Mouse (Mus musculus): ENCODE results near the gene Sprr1a. TPM values are rescaled to one million over a fixed set of nuclear protein-coding genes. Genes with fewer than 3 reads are reported as not detected.
"Not testable (repeated sequence)": the region's sequence is repeated elsewhere in the genome, so short reads cannot be mapped to it uniquely, and the experiment has no call there.

Gene Sprr1a
- polyA plus RNA-seq, 2 experiments, result not detected

DNA sequence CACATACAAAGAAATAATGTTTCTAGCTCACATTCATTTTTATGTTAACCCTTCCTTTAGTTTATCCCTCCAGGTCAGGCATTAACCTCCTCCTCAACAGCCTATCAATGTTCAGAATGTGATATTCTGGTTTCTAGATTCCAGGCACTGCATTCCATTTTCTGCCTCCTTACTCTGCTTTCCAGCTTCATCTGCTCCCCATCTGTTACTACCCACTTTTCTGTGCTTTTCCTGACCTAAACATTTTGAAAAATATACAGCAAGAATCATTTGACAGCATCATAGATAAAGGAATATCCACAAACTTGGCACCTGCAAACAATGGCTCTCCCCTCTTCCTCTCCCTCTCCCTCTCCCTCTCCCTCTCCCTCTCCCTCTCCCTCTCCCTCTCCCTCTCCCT is 17.8 kb upstream of the Sprr1a start:
- DNase-seq (ENCODE audit: low read depth in 3 of 3, low spot score in 3 of 3) (no peak), ATAC-seq (ENCODE audit: insufficient read depth) (no peak)
- H3K9me3 ChIP-seq (ENCODE audit: control insufficient read depth, low read length), result no peaks in the 10 kb centered on the region
- no peaks in the 10 kb centered on the region for H3K36me3 ChIP-seq (replicated peaks; ENCODE audit: control insufficient read depth, insufficient read depth, low read depth)
- no peak overlapping the region for H3K4me3 ChIP-seq (ENCODE audit: insufficient read depth in 1 of 2, low read depth in 2 of 2, low read length in 2 of 2)
- H3K27ac ChIP-seq, result no peak overlapping the region
- no peaks in the 10 kb centered on the region for H3K4me1 ChIP-seq (replicated peaks; ENCODE audit: control insufficient read depth in 2 of 2, insufficient read depth in 2 of 2, low read length in 1 of 2)
- no peak overlapping the region for H3K4me2 ChIP-seq (ENCODE audit: low read depth)
- H3K27me3 ChIP-seq (ENCODE audit: control insufficient read depth, insufficient read depth, low read length), result no peaks in the 10 kb centered on the region
- no peak overlapping the region for H3K9ac ChIP-seq (replicated peaks)
- TF ChIP-seq EP300 (IDR thresholded peaks at IDR 0.05; ENCODE audit: low read depth), result no peak
- no peak for TF ChIP-seq CTCF (IDR thresholded peaks at IDR 0.05; ENCODE audit: low read depth)

DNA sequence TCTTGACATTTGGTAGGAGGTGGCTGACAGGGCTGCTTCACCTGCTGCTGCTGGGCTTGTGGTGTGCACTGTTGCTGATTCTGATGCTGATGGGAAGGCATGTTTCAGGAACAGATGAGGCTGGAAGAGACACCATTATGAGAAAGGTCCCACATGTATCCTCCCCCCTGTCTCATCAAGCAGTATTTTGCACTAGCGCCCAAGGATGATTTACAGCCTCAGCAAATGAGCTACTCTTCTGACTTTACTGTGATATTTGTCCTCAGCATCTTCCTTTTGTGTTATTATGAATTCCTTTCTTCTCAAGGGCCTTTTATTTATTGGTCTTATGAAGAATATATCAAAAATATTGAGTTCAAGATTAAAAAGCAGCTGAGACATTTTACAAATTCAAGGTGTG is 14.7 kb upstream of the Sprr1a start, which contains the start of gene Sprr4:
Gene Sprr4, minus strand, starts transcription at position 101 of the 400 bp plus-strand sequence.
- Histone ChIP-seq H3K27me3 (ENCODE audit: control insufficient read depth, insufficient read depth, low read length) (no peaks in the 10 kb centered on the region), H3K9me3 (ENCODE audit: control insufficient read depth, low read length) (no peaks in the 10 kb centered on the region), H3K9ac (replicated peaks) (no peak within 1 kb of the TSS), H3K4me1 (replicated peaks; ENCODE audit: control insufficient read depth in 2 of 2, insufficient read depth in 2 of 2, low read length in 1 of 2) (no peaks in the 10 kb centered on the region), H3K36me3 (replicated peaks; ENCODE audit: control insufficient read depth, insufficient read depth, low read depth) (no peaks in the 10 kb centered on the region), H3K27ac (no peak within 1 kb of the TSS), H3K4me3 (ENCODE audit: insufficient read depth in 1 of 2, low read depth in 2 of 2, low read length in 2 of 2) (no peak within 1 kb of the TSS), H3K4me2 (ENCODE audit: low read depth) (no peak within 1 kb of the TSS)
- 43% methylated on average over 1 of the region's 1 CpGs for WGBS (ENCODE audit: insufficient replicate concordance)
- no peak for DNase-seq (ENCODE audit: low read depth in 3 of 3, low spot score in 3 of 3)
- TF ChIP-seq CTCF (IDR thresholded peaks at IDR 0.05; ENCODE audit: low read depth) (no peak), EP300 (IDR thresholded peaks at IDR 0.05; ENCODE audit: low read depth) (no peak)
- no peak for ATAC-seq (ENCODE audit: insufficient read depth)

GRCm38 (mm10) chr3:92490262-92490661 is 4.6 kb upstream of the Sprr1a start:
- H3K9ac ChIP-seq (replicated peaks); ATAC-seq (ENCODE audit: insufficient read depth): not testable (repeated sequence)

GRCm38 (mm10) chr3:92486307-92486706 is 612 bp upstream of the Sprr1a start:
- DNase-seq (ENCODE audit: low read depth in 3 of 3, low spot score in 3 of 3) (no peak), ATAC-seq (ENCODE audit: insufficient read depth) (no peak)
- Histone ChIP-seq H3K27me3 (ENCODE audit: control insufficient read depth, insufficient read depth, low read length) (no peaks in the 10 kb centered on the region), H3K27ac (no peak overlapping the region), H3K9me3 (ENCODE audit: control insufficient read depth, low read length) (no peaks in the 10 kb centered on the region), H3K36me3 (replicated peaks; ENCODE audit: control insufficient read depth, insufficient read depth, low read depth) (no peaks in the 10 kb centered on the region), H3K4me3 (ENCODE audit: insufficient read depth in 1 of 2, low read depth in 2 of 2, low read length in 2 of 2) (no peak overlapping the region), H3K4me2 (ENCODE audit: low read depth) (no peak overlapping the region), H3K4me1 (replicated peaks; ENCODE audit: control insufficient read depth in 2 of 2, insufficient read depth in 2 of 2, low read length in 1 of 2) (no peaks in the 10 kb centered on the region), H3K9ac (replicated peaks) (no peak overlapping the region)
- WGBS (ENCODE audit: insufficient replicate concordance), result 20% methylated on average over 1 of the region's 1 CpGs
- TF ChIP-seq EP300 (IDR thresholded peaks at IDR 0.05; ENCODE audit: low read depth), result no peak
- TF ChIP-seq CTCF (IDR thresholded peaks at IDR 0.05; ENCODE audit: low read depth), result no peak

More at GRCm38 (mm10) chr3:92490262-92490661, 4.6 kb upstream of the Sprr1a start:
- H3K4me2 ChIP-seq (ENCODE audit: low read depth); H3K9me3 ChIP-seq (ENCODE audit: control insufficient read depth, low read length); H3K36me3 ChIP-seq (replicated peaks; ENCODE audit: control insufficient read depth, insufficient read depth, low read depth); DNase-seq (ENCODE audit: low read depth in 3 of 3, low spot score in 3 of 3); H3K4me1 ChIP-seq (replicated peaks; ENCODE audit: control insufficient read depth in 2 of 2, insufficient read depth in 2 of 2, low read length in 1 of 2); H3K4me3 ChIP-seq (ENCODE audit: insufficient read depth in 1 of 2, low read depth in 2 of 2, low read length in 2 of 2); H3K27ac ChIP-seq; H3K27me3 ChIP-seq (ENCODE audit: control insufficient read depth, insufficient read depth, low read length): not testable (repeated sequence)

DNA sequence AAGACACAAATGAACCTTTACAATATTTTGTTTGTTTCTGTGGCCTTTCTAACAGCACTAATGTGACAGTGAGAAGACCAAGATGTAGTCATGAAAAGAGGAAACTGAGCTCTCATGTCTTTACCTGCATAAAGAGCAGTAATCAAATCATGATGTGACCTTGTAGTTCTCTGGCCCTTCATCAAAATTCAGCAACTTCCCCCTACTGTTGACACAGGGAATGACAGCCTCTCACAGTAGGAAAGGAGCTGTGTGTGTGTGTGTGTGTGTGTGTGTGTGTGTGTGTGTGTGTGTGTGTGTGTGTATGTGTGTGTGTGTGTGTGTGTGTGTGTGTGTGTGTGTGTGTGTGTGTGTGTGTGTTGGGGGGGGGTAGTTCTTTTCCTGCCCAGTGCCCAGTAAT is 4.4 kb downstream of the Sprr1a start:
- ATAC-seq (ENCODE audit: insufficient read depth); H3K4me3 ChIP-seq (ENCODE audit: insufficient read depth in 1 of 2, low read depth in 2 of 2, low read length in 2 of 2); H3K9me3 ChIP-seq (ENCODE audit: control insufficient read depth, low read length); H3K4me1 ChIP-seq (replicated peaks; ENCODE audit: control insufficient read depth in 2 of 2, insufficient read depth in 2 of 2, low read length in 1 of 2); H3K4me2 ChIP-seq (ENCODE audit: low read depth); H3K36me3 ChIP-seq (replicated peaks; ENCODE audit: control insufficient read depth, insufficient read depth, low read depth); H3K27ac ChIP-seq; DNase-seq (ENCODE audit: low read depth in 3 of 3, low spot score in 3 of 3); H3K27me3 ChIP-seq (ENCODE audit: control insufficient read depth, insufficient read depth, low read length); H3K9ac ChIP-seq (replicated peaks): not testable (repeated sequence)
- TF ChIP-seq CTCF (IDR thresholded peaks at IDR 0.05; ENCODE audit: low read depth), result 0 out of 2 replicates have a peak, but pooled peaks have one; percentile 14

DNA sequence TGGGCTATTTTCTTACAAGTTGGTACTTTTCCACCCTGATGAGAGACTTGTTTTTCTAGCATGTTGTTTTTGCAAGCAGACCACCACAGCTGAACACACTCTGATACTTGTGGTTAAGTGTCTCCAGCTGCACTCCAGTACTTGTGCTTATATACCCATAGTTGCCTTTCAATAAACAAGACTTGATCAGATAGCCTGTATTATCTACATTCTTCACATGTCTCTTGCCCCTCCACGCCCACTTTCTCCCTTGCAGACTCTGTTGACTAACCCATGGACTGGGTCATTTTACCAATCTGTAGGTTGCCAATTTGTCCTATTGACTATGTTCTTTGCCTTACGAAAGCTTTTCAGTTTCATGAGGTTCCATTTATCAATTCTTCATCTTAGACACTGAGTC is 15.6 kb downstream of the Sprr1a start:
- H3K9me3 ChIP-seq (ENCODE audit: control insufficient read depth, low read length), result no peaks in the 10 kb centered on the region
- H3K4me3 ChIP-seq (ENCODE audit: insufficient read depth in 1 of 2, low read depth in 2 of 2, low read length in 2 of 2), result no peak overlapping the region
- no peak overlapping the region for H3K4me2 ChIP-seq (ENCODE audit: low read depth)
- ATAC-seq (ENCODE audit: insufficient read depth) (no peak), DNase-seq (ENCODE audit: low read depth in 3 of 3, low spot score in 3 of 3) (no peak)
- no peak overlapping the region for H3K9ac ChIP-seq (replicated peaks)
- no peaks in the 10 kb centered on the region for H3K27me3 ChIP-seq (ENCODE audit: control insufficient read depth, insufficient read depth, low read length)
- TF ChIP-seq CTCF (IDR thresholded peaks at IDR 0.05; ENCODE audit: low read depth) (no peak), EP300 (IDR thresholded peaks at IDR 0.05; ENCODE audit: low read depth) (no peak)
- H3K36me3 ChIP-seq (replicated peaks; ENCODE audit: control insufficient read depth, insufficient read depth, low read depth), result no peaks in the 10 kb centered on the region
- no peaks in the 10 kb centered on the region for H3K4me1 ChIP-seq (replicated peaks; ENCODE audit: control insufficient read depth in 2 of 2, insufficient read depth in 2 of 2, low read length in 1 of 2)
- 38% methylated on average over 2 of the region's 2 CpGs for WGBS (ENCODE audit: insufficient replicate concordance)
- no peak overlapping the region for H3K27ac ChIP-seq
